Mouse (Mus musculus) naive thymus-derived CD4-positive, alpha-beta T cell, adult 5 months (primary cell): Measurements from ENCODE around the gene Zfp317. TPM values are rescaled to one million over a fixed set of nuclear protein-coding genes. Genes with fewer than 3 reads are reported as not detected.

Experiments used
- polyA plus RNA-seq: library from polyadenylated mRNA; unstranded; fragments of 100-300 nt; shearing (Covaris generic); gene quantifications from one replicate; pipeline ENCODE4 v1.2.1, GENCODE M21; 2017

Gene Zfp317
- 20.1 TPM for polyA plus RNA-seq

DNA sequence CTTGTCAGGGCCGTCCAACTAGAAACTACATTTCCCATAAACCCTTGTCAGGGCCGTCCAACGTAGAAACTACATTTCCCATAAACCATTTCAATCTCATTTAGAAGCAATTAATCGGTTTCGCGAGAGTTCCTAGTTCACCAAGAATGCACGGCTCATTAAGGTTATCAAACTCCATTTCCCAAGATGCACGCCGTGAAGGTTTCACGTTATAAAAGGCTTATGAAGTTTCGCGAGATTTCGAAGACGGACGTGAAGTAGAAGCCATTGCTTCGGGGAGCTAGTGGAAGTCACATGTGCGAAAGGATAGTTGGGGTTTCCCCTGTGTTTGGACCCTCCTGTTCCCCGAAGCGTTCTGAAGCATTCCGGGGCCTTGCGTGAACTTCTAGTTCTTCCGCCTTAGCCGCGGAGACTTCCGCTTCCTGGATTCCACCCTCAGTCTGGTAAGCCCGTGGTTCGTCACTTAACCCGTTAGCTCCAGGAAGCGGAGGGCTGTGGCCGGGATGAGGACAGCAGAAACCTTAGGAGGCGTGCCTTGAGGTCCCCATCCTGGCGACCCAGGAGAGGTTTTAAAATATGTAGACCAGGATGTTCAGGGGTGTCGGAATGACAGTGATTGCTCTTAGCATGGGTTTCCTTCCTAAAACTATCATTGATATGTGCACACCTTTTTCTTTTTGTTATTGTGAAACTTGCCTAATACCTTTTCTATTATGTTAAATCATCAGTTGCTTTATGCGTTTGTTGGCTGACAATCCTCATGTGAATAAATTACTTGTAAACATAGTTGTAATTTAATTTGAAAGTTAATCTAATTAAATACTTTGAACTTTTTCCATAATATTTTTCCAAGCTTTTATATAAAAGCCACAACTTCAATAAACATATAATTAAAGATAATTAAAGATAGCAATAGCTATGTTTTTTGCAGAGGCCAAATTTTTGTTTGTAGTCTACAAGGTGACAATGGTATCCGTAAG, at the start of gene Zfp317:
Gene Zfp317, plus strand, starts transcription at position 260 of the 980 bp plus-strand sequence.

DNA sequence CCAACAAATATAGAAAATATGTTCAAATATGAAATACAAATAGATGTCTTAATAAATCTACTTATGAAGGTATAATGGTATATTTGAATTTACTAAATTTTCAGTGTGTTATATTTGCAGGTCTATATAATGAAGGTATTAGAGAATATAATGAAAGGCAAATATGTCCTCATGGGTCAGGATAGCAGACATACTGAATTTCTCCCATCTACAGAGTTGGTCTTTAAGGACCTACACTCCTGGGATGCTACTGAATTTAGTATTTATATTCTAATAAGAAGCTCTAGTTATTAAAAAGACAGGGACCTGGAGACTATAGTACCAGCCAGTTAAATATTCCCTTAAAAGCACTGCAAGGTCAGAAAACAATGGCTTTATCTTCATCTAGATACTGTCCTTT, 39.6 kb upstream of the Zfp317 start, which contains the start of gene Olfr855:
Gene Olfr855, plus strand, starts transcription at position 301 of the 400 bp plus-strand sequence.

Other genes with a start within 250 kb of the Zfp317 start
- not detected for gene Olfr847, start 243.4 kb upstream of the Zfp317 start, polyA plus RNA-seq
- not detected for gene Olfr849, start 181.8 kb upstream of the Zfp317 start, polyA plus RNA-seq
- gene Olfr850, start 143.9 kb upstream of the Zfp317 start, polyA plus RNA-seq, result not detected
- gene Olfr851, start 128.8 kb upstream of the Zfp317 start, polyA plus RNA-seq, result not detected
- gene Olfr853, start 81.0 kb upstream of the Zfp317 start, polyA plus RNA-seq, result not detected
- not detected for gene Olfr854, start 54.7 kb upstream of the Zfp317 start, polyA plus RNA-seq
- not detected for gene Olfr855, start 39.5 kb upstream of the Zfp317 start, polyA plus RNA-seq
- not detected for gene Olfr857, start 87.3 kb downstream of the Zfp317 start, polyA plus RNA-seq
- not detected for gene Olfr58, start 158.2 kb downstream of the Zfp317 start, polyA plus RNA-seq
- gene Olfr859, start 182.8 kb downstream of the Zfp317 start, polyA plus RNA-seq, result 0.26 TPM
- 0.20 TPM for gene Olfr860, start 227.6 kb downstream of the Zfp317 start, polyA plus RNA-seq